Mouse (Mus musculus): ENCODE results near the gene Ago1. TPM values are rescaled to one million over a fixed set of nuclear protein-coding genes. Genes with fewer than 3 reads are reported as not detected.

Gene Ago1
- total and polyA plus RNA-seq, 2 experiments from 2014 or later: 6.4 to 36.3 TPM

DNA sequence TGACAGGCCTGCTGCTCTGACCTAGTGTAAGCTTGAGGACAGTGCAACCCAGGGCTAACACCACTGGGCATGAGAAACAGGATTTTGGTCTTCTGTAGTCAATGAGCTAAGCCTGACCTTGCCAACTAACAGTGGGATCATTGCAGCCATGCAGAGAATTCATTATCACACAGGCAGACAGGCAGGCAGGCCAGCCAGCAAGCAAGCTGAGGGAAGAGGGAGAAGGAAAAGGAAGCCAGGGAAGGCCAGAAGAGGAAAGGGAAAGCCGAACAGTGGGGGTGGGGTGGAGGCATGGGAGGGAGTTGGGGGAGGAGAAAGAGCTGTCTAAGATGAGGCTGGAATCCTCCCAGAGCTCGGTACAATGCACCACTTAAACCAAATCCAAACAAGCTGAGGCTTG, 32.1 kb downstream of the Ago1 start:
- H3K4me1 ChIP-seq (ENCODE audit: insufficient read depth, low read length): no peaks in the 10 kb centered on the region
- H3K36me3 ChIP-seq (ENCODE audit: insufficient read depth, low read length): peaks cover 46% of the 10 kb centered on the region
- WGBS: 53% methylated on average over 2 of the region's 2 CpGs
- TF ChIP-seq CTCF (IDR thresholded peaks at IDR 0.05): no peak
- no peak overlapping the region for H3K4me3 ChIP-seq (ENCODE audit: low read depth, low read length)
- peak; percentile 71 for ATAC-seq (ENCODE audit: low FRiP score)
- H3K4me2 ChIP-seq (ENCODE audit: low read depth, low read length, poor library complexity, severe bottlenecking): no peak overlapping the region
- H3K9ac ChIP-seq (replicated peaks; ENCODE audit: low read length, poor library complexity, severe bottlenecking): no peak overlapping the region
- no peaks in the 10 kb centered on the region for H3K27me3 ChIP-seq (ENCODE audit: insufficient read depth, low read length)
- H3K27ac ChIP-seq (ENCODE audit: low read depth, low read length): peak overlapping the region; percentile 12; the same call in 1 of the 2 replicates
- DNase-seq (ENCODE audit: low spot score): peak; percentile 78
- no peaks in the 10 kb centered on the region for H3K9me3 ChIP-seq (ENCODE audit: low read length)

DNA sequence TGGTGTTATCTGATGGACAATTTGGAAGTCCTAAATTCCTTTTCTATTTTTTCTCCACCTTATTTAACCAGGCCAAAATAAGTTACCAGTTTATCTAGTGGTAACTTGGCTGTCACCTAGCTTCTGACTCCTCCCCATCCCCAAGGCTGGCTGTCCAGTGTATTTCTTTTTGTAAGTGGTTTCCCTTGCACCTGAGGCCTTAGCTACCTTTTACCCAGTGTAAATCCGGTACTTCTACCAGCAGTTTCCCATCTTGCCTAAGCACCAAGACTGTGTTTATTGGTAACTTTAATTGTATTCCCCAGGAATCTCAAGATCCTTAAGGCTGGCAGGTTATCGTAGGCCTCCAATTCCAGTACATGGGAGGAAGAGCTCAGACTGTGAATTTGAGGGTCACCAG, 34.3 kb downstream of the Ago1 start:
- ATAC-seq (ENCODE audit: low FRiP score) (no peak), DNase-seq (ENCODE audit: low spot score) (no peak)
- Histone ChIP-seq H3K27ac (ENCODE audit: low read depth, low read length) (no peak overlapping the region), H3K36me3 (ENCODE audit: insufficient read depth, low read length) (peaks cover 26% of the 10 kb centered on the region), H3K27me3 (ENCODE audit: insufficient read depth, low read length) (no peaks in the 10 kb centered on the region), H3K4me3 (ENCODE audit: low read depth, low read length) (no peak overlapping the region), H3K9me3 (ENCODE audit: low read length) (no peaks in the 10 kb centered on the region), H3K4me1 (ENCODE audit: insufficient read depth, low read length) (no peaks in the 10 kb centered on the region), H3K9ac (replicated peaks; ENCODE audit: low read length, poor library complexity, severe bottlenecking) (no peak overlapping the region), H3K4me2 (ENCODE audit: low read depth, low read length, poor library complexity, severe bottlenecking) (no peak overlapping the region)
- 94% methylated on average over 2 of the region's 2 CpGs for WGBS
- no peak for TF ChIP-seq CTCF (IDR thresholded peaks at IDR 0.05)

DNA sequence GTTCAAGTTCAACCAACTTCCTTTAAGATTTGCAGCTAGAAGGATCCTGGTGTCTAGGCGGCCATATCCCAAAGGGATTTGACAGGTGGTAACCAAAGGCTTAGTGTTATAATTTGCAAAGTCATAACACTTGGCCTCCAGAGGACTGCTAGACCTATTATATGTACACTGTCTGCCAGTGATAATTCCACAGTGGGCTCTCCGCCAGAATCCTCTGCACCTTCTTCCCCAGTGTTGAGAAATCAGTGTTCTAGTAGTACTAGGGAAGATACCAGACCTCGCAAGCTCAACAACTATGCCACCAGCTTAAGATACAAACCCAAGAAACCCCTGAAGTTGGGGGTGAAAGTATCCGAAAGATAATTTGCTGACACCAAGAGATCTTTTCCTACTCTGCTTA, 35.2 kb downstream of the Ago1 start:
- no peak overlapping the region for H3K4me3 ChIP-seq (ENCODE audit: low read depth, low read length)
- no peak overlapping the region for H3K4me2 ChIP-seq (ENCODE audit: low read depth, low read length, poor library complexity, severe bottlenecking)
- ATAC-seq (ENCODE audit: low FRiP score) (no peak), DNase-seq (ENCODE audit: low spot score) (no peak)
- no peak overlapping the region for H3K9ac ChIP-seq (replicated peaks; ENCODE audit: low read length, poor library complexity, severe bottlenecking)
- H3K9me3 ChIP-seq (ENCODE audit: low read length): no peaks in the 10 kb centered on the region
- 89% methylated on average over 4 of the region's 4 CpGs for WGBS
- H3K4me1 ChIP-seq (ENCODE audit: insufficient read depth, low read length): no peaks in the 10 kb centered on the region; the same call in 1 of the 2 replicates
- TF ChIP-seq CTCF (IDR thresholded peaks at IDR 0.05): no peak
- H3K27ac ChIP-seq (ENCODE audit: low read depth, low read length): no peak overlapping the region
- no peaks in the 10 kb centered on the region for H3K27me3 ChIP-seq (ENCODE audit: insufficient read depth, low read length)
- peaks cover 18% of the 10 kb centered on the region for H3K36me3 ChIP-seq (ENCODE audit: insufficient read depth, low read length)

DNA sequence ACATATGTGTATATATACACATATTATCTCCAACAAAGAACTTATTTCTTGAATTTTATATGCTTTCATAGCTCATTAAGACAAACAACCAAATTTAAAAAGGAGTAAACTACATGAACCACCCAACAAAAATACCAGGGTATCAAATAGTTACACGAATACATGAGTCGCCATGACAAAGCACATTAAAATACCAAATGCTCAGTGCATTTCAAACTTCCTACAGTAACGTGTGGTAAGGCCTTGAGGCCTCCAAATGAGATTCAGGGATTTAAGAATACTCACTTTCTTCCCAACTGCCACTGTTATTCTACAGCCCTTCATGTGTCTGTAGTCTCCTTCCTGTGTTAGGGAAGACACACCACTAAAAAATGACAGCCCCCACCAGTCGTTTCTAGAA, 36.6 kb downstream of the Ago1 start:
- H3K27ac ChIP-seq (ENCODE audit: low read depth, low read length): no peak overlapping the region
- no peak overlapping the region for H3K9ac ChIP-seq (replicated peaks; ENCODE audit: low read length, poor library complexity, severe bottlenecking)
- H3K27me3 ChIP-seq (ENCODE audit: insufficient read depth, low read length): no peaks in the 10 kb centered on the region
- peaks cover 4% of the 10 kb centered on the region for H3K36me3 ChIP-seq (ENCODE audit: insufficient read depth, low read length)
- no peak for DNase-seq (ENCODE audit: low spot score)
- no peak overlapping the region for H3K4me3 ChIP-seq (ENCODE audit: low read depth, low read length)
- H3K4me1 ChIP-seq (ENCODE audit: insufficient read depth, low read length): no peaks in the 10 kb centered on the region; the same call in 1 of the 2 replicates
- no peak for TF ChIP-seq CTCF (IDR thresholded peaks at IDR 0.05)
- no peak overlapping the region for H3K4me2 ChIP-seq (ENCODE audit: low read depth, low read length, poor library complexity, severe bottlenecking)
- H3K9me3 ChIP-seq (ENCODE audit: low read length): no peaks in the 10 kb centered on the region
- 78% methylated on average over 4 of the region's 4 CpGs for WGBS
- no peak for ATAC-seq (ENCODE audit: low FRiP score)

DNA sequence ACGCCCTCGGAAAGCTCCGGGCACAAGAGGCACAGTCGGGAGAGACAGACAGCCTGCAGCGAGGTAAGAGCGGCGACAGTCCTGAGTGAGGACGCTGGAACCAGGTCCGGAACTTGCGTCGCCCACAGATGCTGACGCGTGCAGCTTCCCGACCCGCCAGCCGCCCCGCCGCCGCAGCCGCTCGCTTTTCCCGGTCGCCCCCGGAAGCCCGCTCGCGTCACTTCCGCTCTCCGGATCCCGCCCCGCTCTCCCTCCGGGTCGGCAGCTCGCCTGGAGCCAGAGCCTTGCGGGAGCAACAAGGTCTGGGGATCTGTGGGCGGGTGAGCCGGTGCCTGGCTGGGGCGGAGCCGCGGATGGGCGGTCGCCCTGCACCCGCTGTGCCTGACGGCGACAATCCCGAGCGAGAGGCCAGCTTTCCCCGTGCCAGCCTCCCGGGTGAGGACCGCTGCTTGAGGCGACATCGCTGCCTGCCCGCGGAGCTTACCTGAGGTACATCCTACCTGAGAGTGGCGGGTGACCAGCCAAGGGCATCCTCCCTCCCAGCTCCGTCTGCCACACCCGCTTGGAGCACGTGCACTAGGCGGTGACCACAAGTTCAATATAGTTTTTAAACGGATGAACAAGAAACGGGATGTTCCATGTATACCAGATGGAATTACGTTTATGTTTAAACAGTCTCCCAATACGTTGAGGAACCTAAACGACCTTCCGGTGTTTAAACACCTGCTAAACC, 38.9 kb downstream of the Ago1 start, which contains the start of gene Ago3:
Ago3 (minus strand) TSS at position 210 of the 733 bp plus-strand sequence.
- Histone ChIP-seq H3K9ac (replicated peaks; ENCODE audit: low read length, poor library complexity, severe bottlenecking) (peak within 1 kb of the TSS; percentile 91), H3K27me3 (ENCODE audit: insufficient read depth, low read length) (no peaks in the 10 kb centered on the region), H3K27ac (ENCODE audit: low read depth, low read length) (peak within 1 kb of the TSS; percentile 77), H3K4me1 (ENCODE audit: insufficient read depth, low read length) (no peaks in the 10 kb centered on the region; the same call in 1 of the 2 replicates), H3K4me3 (ENCODE audit: low read depth, low read length) (peak within 1 kb of the TSS; percentile 90), H3K9me3 (ENCODE audit: low read length) (no peaks in the 10 kb centered on the region), H3K4me2 (ENCODE audit: low read depth, low read length, poor library complexity, severe bottlenecking) (peak within 1 kb of the TSS; percentile 87), H3K36me3 (ENCODE audit: insufficient read depth, low read length) (peaks cover 4% of the 10 kb centered on the region; the same call in 1 of the 2 replicates)
- WGBS: under 1% methylated on average over 59 of the region's 65 CpGs
- TF ChIP-seq CTCF (IDR thresholded peaks at IDR 0.05): no peak
- peak; percentile 88 for DNase-seq (ENCODE audit: low spot score)
- ATAC-seq (ENCODE audit: low FRiP score): peak; percentile 92

DNA sequence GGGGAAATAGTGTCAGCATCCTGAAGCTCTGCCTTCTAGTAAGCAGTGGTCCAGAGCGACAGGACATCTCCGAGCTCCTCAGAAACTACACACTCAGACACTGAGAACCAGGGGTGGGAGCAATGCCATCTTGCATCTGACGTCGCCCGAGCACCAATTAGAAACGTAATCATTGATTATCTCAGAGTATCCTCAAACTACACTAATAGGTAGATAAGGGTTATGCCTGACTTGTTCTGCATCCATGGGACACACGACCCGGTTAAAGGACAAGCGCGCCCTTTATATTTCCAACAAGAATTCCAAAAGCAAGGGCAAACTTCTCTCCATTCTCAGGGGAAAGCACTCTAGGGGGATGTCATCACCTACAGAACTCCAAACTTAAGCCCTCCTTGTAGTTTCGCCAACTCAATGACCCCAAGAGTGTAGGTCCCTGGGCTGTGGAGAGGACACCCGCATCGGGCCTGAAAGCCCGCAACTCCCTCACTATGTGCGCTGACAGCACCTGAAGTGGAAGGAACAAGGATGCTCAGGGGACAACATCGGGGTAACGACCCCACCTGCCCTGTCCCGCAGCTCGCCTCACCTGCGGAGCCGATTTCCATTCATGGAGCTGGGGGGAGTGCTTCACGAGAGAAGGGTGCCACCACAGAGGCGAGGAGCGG, 39.6 kb downstream of the Ago1 start:
- H3K36me3 ChIP-seq (ENCODE audit: insufficient read depth, low read length): no peaks in the 10 kb centered on the region
- WGBS: 1% methylated on average over 24 of the region's 24 CpGs
- no peak for TF ChIP-seq CTCF (IDR thresholded peaks at IDR 0.05)
- H3K4me3 ChIP-seq (ENCODE audit: low read depth, low read length): peak overlapping the region; percentile 90
- peak overlapping the region; percentile 91 for H3K9ac ChIP-seq (replicated peaks; ENCODE audit: low read length, poor library complexity, severe bottlenecking)
- DNase-seq (ENCODE audit: low spot score): peak; percentile 24
- H3K27me3 ChIP-seq (ENCODE audit: insufficient read depth, low read length): no peaks in the 10 kb centered on the region
- ATAC-seq (ENCODE audit: low FRiP score): no peak; the same call in 1 of the 2 replicates
- peak overlapping the region; percentile 87 for H3K4me2 ChIP-seq (ENCODE audit: low read depth, low read length, poor library complexity, severe bottlenecking)
- H3K9me3 ChIP-seq (ENCODE audit: low read length): no peaks in the 10 kb centered on the region
- H3K4me1 ChIP-seq (ENCODE audit: insufficient read depth, low read length): no peaks in the 10 kb centered on the region; the same call in 1 of the 2 replicates
- H3K27ac ChIP-seq (ENCODE audit: low read depth, low read length): peak overlapping the region; percentile 77
